Mouse (Mus musculus): ENCODE results near the gene Slc6a5. TPM values are rescaled to one million over a fixed set of nuclear protein-coding genes. Genes with fewer than 3 reads are reported as not detected.

Slc6a5 gene
- not detected for total RNA-seq (2021)
- long read RNA-seq, experiment 1, result 0 reads
- long read RNA-seq, experiment 2, result 0 reads

GRCm38 (mm10) chr7:49909850-49910249, at the start of gene Slc6a5:
TSS of gene Slc6a5 (plus strand) at chr7:49910146.
- DNase-seq, result no peak
- intact Hi-C loops (cut with DNase I; ENCODE audit: low total_unique reads), result no loop called here

- no peak for DNase-seq
- intact Hi-C loops (cut with DNase I; ENCODE audit: low total_unique reads), result no loop called here
Observed at GRCm38 (mm10) chr7:49861196-49861595, 48.8 kb upstream of the Slc6a5 start.

GRCm38 (mm10) chr7:49863753-49864152, 46.2 kb upstream of the Slc6a5 start:
- intact Hi-C loops (cut with DNase I; ENCODE audit: low total_unique reads), result no loop called here
- DNase-seq, result no peak

GRCm38 (mm10) chr7:49869656-49870055, 40.3 kb upstream of the Slc6a5 start:
- DNase-seq, result no peak
- intact Hi-C loops (cut with DNase I; ENCODE audit: low total_unique reads), result no loop called here

GRCm38 (mm10) chr7:49870276-49870675, 39.7 kb upstream of the Slc6a5 start:
- DNase-seq, result no peak
- intact Hi-C loops (cut with DNase I; ENCODE audit: low total_unique reads), result no loop called here

- no peak for DNase-seq
- intact Hi-C loops (cut with DNase I; ENCODE audit: low total_unique reads), result no loop called here
Observed at GRCm38 (mm10) chr7:49877307-49877706, 32.6 kb upstream of the Slc6a5 start.

- intact Hi-C loops (cut with DNase I; ENCODE audit: low total_unique reads), result no loop called here
Observed at GRCm38 (mm10) chr7:49879051-49879450, 30.9 kb upstream of the Slc6a5 start.

GRCm38 (mm10) chr7:49879998-49880707, 29.8 kb upstream of the Slc6a5 start:
- intact Hi-C loops (cut with DNase I; ENCODE audit: low total_unique reads), result no loop called here
- no peak for DNase-seq

More at GRCm38 (mm10) chr7:49879051-49879450, 30.9 kb upstream of the Slc6a5 start:
- DNase-seq, result no peak

GRCm38 (mm10) chr7:49882288-49882687, 27.7 kb upstream of the Slc6a5 start:
- DNase-seq, result no peak
- intact Hi-C loops (cut with DNase I; ENCODE audit: low total_unique reads), result no loop called here

GRCm38 (mm10) chr7:49882694-49883389, 27.1 kb upstream of the Slc6a5 start:
- intact Hi-C loops (cut with DNase I; ENCODE audit: low total_unique reads), result no loop called here
- DNase-seq, result no peak

- no peak for DNase-seq
- intact Hi-C loops (cut with DNase I; ENCODE audit: low total_unique reads), result no loop called here
Observed at GRCm38 (mm10) chr7:49887776-49888390, 22.1 kb upstream of the Slc6a5 start.

GRCm38 (mm10) chr7:49894786-49895185, 15.2 kb upstream of the Slc6a5 start:
- intact Hi-C loops (cut with DNase I; ENCODE audit: low total_unique reads), result no loop called here
- DNase-seq, result no peak

GRCm38 (mm10) chr7:49895296-49895695, 14.7 kb upstream of the Slc6a5 start:
- no peak for DNase-seq
- intact Hi-C loops (cut with DNase I; ENCODE audit: low total_unique reads), result no loop called here

GRCm38 (mm10) chr7:49902003-49902552, 7.9 kb upstream of the Slc6a5 start:
- no peak for DNase-seq
- intact Hi-C loops (cut with DNase I; ENCODE audit: low total_unique reads), result no loop called here

- DNase-seq, result no peak
- intact Hi-C loops (cut with DNase I; ENCODE audit: low total_unique reads), result no loop called here
Observed at GRCm38 (mm10) chr7:49907191-49908171, 2.5 kb upstream of the Slc6a5 start.

GRCm38 (mm10) chr7:49908181-49908855, 1.6 kb upstream of the Slc6a5 start:
- intact Hi-C loops (cut with DNase I; ENCODE audit: low total_unique reads), result no loop called here
- DNase-seq, result no peak

GRCm38 (mm10) chr7:49908990-49909411, 945 bp upstream of the Slc6a5 start:
- intact Hi-C loops (cut with DNase I; ENCODE audit: low total_unique reads), result no loop called here
- DNase-seq, result no peak

- intact Hi-C loops (cut with DNase I; ENCODE audit: low total_unique reads), result no loop called here
- no peak for DNase-seq
Observed at GRCm38 (mm10) chr7:49910361-49910760, 415 bp downstream of the Slc6a5 start.

All from gastrocnemius, postnatal 14 days (tissue).